Mouse (Mus musculus): ENCODE data around the gene Hmgb4.

Hmgb4 gene

GRCm38 (mm10) chr4:128260907-128261560 lies at the start of gene Hmgb4:
TSS of gene Hmgb4 (minus strand) at chr4:128260957.
- no peak for DNase-seq (ENCODE audit: low spot score)

DNA sequence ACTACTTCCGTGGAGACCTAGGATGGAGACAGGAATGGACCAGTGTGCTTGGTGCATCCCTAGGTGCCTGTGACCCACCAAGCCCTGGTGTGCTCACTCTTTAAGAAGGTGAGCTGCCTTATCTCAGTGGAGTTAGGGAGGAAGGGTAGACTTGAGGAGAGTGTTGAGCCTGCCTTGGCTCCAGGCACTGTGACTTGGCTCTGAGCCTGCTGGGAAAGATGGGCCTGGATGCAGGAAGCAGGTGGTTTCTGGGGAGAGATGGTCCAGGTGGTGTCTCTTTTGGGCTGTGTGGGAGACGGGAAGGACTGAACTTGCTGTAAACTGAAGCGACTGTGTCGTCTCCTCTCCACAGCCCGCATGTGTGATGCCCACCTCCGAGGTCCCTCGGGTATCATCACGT lies 45.3 kb upstream of the Hmgb4 start:
- no peak for DNase-seq (ENCODE audit: low spot score)

GRCm38 (mm10) chr4:128304049-128304448 lies 43.3 kb upstream of the Hmgb4 start:
- DNase-seq (ENCODE audit: low spot score), result no peak

DNA sequence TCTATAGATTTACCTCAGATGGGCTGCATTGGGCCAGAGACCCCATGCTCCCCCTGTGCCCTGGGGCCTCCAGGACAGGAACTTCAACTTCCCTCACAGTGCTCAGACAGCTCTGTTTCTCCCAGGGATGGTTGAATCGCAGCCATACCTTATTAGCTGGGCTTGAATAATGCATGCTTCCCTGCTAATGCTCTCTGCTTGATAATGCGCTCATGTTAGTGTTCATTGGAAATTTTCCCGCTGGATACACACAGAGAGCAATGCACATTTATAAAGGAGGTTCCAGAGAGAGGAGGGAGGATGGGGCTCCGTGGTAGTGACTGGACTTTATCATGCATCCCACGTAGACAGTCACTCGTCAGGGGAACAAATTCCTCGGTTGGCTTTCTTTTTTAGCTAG lies 27.3 kb upstream of the Hmgb4 start:
- no peak for DNase-seq (ENCODE audit: low spot score)

DNA sequence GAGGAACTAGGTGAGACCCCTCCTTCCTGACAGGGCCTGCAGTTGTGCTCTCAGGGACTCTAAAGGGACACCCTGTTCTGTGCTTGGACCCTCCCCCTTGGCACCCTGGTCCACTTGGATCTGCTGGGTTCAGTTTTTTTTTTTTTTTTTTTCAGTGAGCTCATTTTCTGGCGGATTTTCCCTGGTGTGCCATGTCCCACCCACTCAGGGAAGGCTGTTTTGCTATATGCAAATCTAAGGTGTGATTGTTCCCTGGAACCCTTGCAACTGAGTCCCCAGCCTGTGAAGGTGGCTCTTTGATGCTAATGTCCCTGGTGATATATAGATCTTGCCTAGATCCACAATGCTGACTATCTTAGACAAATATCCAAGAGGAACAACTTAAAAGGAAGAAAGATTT lies 24.3 kb upstream of the Hmgb4 start:
- no peak for DNase-seq (ENCODE audit: low spot score)

DNA sequence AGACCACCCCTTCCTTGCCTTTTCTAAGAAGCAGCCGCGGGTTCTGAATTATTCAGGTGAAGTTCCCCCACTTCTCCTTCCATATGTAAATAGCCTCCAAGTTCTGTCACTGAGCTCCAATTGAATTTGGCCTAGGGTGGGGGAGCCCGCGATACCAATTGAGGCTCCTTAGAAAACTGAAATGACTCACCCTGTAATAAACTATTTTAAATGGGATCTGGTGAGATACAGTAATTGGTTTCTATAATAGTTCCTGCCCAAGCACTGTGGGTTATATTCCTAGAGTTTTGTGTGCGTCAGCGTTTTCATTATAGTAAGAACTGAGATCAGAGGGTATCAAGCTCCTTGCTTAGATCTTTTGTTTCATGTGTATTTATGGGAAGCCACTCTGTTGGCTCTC lies 14.8 kb upstream of the Hmgb4 start:
- DNase-seq (ENCODE audit: low spot score), result no peak

DNA sequence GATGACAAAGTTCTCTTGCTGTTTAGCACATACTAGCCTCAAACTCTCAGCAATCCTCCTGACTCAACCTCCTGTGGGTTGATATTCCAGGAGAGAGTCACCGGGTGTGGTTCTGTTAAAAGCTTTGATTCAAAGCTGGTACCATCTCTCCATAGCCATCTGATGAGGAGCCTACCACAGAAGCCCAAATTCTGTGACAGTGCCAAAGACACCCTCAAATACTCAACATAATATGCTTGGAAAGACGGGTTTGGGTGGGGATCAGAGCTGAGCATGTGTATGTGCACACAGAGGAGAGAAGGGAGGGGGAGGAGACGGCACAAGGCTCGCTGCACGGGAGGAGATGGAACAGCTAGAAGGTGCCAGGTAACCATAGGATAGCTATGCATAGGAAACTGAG lies 14.4 kb upstream of the Hmgb4 start:
- DNase-seq (ENCODE audit: low spot score), result no peak

GRCm38 (mm10) chr4:128273146-128273545 lies 12.4 kb upstream of the Hmgb4 start:
- no peak for DNase-seq (ENCODE audit: low spot score)

DNA sequence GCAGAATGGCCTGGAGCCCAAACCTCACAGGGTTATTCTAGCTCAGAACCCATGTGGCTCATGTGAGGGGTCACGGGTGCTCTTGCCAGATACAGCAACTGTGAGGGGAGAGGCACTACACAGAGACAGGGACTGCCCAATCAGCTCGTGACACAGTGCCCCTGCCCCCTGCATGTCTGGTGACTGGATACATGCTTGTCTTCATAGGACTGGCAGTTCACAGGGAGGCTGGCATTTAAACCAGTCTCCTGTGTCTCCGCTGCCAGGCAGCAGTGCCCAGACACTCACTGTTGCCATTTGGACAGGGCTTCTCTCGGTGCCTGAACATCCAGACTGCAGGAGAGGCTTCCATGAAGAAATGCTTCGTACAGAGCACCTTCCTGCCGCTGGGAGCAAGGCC lies 11.7 kb upstream of the Hmgb4 start:
- DNase-seq (ENCODE audit: low spot score), result no peak

DNA sequence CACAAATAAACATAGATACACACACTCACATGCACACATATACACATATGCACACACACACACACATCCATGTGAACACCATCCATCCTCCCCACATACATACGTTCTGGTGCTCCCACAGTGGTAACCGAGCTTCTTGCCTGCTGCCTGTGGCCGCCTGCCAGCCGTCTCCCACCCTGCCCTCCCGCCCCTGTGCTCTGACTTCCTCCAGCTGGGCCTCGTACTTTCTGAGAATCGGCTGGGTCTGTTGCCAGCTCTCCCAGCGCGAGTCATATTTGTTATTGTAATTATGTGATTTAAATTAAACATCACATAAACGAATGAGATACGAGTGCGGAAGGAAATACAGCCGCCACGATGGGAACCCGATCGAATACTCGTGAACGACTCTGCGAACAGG lies 10.2 kb upstream of the Hmgb4 start:
- DNase-seq (ENCODE audit: low spot score), result no peak

GRCm38 (mm10) chr4:128270177-128270576 lies 9.4 kb upstream of the Hmgb4 start:
- no peak for DNase-seq (ENCODE audit: low spot score)

DNA sequence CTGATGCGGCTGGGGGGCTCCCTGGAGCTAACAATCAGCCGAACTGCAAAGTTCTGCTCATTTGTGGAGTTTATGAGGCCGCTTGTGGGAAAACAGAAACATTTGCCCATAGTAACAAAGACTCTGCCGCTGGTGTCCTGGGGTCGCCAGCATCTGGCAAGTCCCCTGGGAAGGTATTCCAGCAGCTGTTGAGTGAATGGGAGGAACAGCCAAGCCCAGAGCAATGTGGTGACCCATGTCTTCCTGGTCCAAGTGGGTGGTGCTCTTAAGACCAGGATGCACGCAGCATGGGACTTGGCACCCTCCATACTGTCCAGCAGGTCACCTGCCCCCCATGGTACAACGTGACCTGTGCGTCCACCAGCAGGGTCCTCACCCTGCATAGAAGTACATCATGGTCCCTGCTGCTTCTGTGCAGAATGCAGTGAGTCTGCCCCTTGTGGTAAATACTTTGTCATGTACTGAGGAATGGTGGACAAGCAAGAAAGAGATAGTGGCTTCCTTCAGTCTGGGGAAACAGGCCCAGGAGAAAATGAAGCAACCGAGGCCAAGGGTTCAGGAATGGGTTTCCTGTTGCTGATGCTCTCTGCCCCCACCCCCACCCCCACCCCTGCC lies 8.6 kb upstream of the Hmgb4 start:
- no peak for DNase-seq (ENCODE audit: low spot score)

- DNase-seq (ENCODE audit: low spot score), result no peak
These were observed 4.6 kb upstream of the Hmgb4 start for GRCm38 (mm10) chr4:128265341-128265740.

- no peak for DNase-seq (ENCODE audit: low spot score)
These were observed 3.7 kb upstream of the Hmgb4 start for GRCm38 (mm10) chr4:128264491-128264890.

DNA sequence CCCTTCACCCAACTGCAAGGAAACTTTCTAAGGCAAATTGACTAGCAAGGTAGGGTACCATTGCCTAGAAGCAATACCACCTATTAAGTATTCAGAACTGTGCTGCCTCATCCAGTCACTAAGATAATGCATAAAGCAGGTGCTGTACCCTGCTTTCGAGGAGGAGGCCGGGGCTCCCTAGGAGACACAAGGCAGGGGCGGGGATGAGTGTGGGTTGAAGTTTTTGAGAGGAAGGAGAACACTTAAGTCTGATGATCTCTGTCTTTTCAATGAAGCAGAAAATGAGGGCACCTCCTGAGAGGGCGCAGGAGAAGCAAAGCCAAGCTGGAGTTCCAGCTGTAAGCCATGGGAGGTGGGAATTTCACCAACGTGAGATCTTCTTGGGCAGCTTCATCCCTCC lies 1.5 kb downstream of the Hmgb4 start:
- DNase-seq (ENCODE audit: low spot score), result no peak

GRCm38 (mm10) chr4:128248676-128249075 lies 12.1 kb downstream of the Hmgb4 start:
- no peak for DNase-seq (ENCODE audit: low spot score)

DNA sequence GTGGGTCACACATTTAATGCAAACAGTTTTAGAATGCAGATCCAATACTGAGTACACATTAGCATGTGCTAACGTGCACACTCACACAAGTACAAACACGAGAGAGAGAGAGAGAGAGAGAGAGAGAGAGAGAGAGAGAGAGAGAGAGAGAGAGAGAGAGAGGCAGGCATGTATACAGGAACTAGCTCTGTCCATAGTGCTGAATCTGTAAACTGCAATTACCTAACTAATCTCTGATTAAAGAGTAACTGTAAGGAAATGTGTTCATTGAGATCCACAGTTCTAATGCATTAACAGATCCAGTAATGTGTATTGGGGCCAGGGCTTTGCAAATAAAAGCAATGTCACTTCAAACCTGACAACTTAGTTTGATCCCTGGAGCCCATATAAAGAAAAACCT lies 15.6 kb downstream of the Hmgb4 start:
- no peak for DNase-seq (ENCODE audit: low spot score)

DNA sequence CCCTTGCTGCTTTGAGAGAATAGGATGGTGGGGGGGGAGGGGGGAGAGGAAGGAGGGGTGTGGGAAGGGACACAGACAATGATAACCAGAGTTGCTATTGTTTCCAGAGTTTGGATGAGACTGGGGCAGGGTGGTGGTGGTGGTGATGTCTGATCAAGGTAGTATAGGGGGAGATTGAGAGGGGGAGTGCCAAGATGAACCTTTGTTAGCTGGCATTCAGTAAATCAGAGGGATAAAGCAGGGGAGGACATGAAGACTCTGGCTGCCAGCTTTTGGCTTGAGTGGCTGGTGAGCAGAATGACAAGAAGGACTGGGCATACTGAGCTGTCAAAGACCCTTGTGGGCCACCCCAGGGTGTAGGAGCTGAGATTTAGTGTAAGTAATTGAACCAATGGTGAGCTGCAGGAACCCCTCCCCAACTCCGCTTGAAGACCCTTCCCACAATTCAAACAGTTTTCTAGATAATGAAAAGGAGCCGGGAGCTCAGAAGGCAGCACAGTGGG lies 18.9 kb downstream of the Hmgb4 start:
- DNase-seq (ENCODE audit: low spot score), result no peak

DNA sequence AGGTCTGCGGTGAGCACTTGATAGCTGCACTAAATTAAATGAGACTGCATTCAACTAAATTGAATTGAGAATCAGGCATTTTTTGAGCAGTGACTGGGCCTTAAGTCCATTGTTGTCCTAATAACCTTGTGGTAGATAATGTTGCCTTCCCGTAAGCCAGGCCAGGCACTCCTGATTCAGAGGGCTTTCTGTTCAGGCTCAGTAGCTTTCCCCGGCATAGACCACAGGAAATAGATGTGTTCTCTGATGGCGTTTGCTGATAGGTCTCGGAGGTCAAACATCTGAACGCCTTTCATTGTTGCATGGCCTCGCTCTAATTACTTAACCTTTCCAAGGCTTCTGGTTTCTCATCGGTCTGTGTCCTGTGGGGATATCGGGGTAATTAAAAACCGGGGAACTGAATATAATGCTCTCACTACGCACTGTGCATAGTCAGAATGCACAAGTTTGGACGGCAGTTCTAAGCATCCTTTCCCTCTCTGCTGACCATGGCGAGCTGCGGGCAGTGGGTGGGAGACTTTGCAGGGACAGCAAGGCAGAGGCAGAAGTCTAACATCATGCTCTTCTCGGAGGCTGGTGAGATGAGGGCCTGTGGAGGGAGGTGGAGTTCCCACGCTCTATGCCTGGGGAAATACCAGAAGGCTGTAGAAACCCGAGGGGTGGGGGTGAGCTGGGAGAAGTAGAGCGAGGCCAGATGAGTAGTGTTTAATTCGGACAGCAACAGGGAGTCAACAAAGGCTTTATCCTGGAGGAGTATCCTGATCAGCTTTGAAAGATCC lies 19.5 kb downstream of the Hmgb4 start:
- no peak for DNase-seq (ENCODE audit: low spot score)

DNA sequence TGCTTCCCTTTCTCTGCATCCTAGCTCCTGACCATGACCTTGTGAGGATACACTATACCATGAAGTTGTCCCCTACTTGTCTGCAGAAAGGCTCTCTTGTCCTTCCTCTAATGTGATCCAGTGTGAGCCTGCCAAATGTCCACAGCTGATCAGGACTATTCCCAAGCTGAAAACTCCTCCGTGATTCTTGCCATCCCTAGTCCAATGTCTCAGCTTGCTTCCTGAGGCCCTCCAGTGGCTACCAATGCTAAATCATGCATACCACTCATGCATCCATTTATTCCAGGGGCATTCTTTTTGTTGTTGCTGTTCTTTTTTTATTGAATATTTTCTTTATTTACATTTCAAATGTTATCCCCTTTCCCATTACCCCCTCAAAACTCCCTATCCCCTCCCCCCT lies 21.6 kb downstream of the Hmgb4 start:
- DNase-seq (ENCODE audit: low spot score), result no peak

- no peak for DNase-seq (ENCODE audit: low spot score)
These were observed 27.3 kb downstream of the Hmgb4 start for GRCm38 (mm10) chr4:128233458-128233857.

DNA sequence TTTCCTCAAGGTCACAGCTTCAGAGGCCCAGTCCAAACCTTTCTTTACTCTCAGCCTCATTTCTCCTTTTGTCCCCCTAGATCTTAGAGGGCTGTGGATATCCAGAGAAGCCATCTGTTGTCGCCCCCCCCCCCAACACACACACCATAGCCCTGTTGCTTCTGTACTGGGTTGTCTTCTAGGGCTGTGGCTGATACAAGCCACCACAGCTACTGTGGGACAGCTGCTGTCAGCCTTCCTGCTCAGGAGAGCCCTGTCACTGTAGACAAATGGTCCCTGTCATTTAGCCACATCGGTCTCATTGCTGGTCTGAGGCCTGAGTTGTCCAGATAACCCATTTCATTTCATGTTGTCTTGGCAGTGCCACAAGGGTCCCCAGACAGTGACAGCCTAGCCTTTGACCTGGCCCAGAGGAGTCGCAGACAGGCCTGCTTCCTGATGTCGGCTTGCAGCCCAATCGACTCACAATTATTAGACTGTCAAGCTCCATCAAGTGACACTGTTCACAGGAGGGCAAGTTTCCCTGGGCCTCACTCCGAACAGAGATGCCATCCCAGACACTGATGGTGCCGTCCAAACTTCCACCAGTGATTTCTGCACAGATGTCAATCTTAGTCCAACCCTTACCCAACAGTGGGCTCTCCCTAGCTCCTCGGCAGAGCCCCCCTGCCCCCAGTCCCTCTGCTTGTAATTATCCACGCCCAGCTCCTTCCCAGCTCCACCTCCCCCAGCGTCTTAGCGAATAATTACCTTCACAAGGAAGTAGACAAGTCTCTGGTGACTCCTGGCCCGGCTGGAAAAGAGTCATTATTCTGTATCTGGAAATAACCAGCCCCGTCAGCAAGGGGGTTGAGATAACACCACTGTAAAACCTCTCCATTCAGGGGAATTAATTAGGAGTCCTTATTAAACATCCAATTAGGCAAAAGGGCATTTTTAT lies 33.1 kb downstream of the Hmgb4 start:
- DNase-seq (ENCODE audit: low spot score), result no peak
